Mouse (Mus musculus): ENCODE measurements around the gene Ahnak2. TPM values are rescaled to one million over a fixed set of nuclear protein-coding genes. Genes with fewer than 3 reads are reported as not detected.

The Ahnak2 gene
- total RNA-seq, 2 experiments from 2014 or later, result 13.8 to 14.5 TPM

DNA sequence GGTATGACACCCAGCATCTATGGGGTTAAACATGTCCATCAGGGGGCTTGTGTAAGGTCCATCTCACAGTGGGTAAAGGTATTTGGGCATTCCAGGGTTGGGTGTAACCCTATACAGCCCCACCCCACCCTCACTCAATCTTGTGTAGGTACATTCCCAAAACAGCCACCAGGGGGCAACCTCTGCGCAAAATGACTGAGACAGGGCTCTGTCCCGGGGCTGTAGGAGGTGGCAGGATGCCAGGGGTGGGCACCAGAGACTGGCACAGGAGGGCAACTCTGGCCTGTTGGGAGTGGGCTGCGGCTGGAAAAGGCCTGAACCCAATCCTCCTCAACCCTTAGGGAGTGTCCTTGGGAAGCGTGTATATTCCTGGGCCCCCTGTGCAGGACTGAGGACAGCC is 2.0 kb downstream of the Ahnak2 start:
- intact Hi-C loops (cut with DNase I), result no loop called here

GRCm38 (mm10) chr12:112799237-112799970 is 3.1 kb downstream of the Ahnak2 start:
- DNase-seq (ENCODE audit: extremely low spot score in 1 of 2, low spot score in 2 of 2), result no peak
- intact Hi-C loops (cut with DNase I), result loop anchor here (10.0 kb wide), 1 partner anchor 45 kb away; no protein-coding TSS in a partner anchor

More for the DNA sequence above, 2.0 kb downstream of the Ahnak2 start:
- DNase-seq (ENCODE audit: extremely low spot score in 1 of 2, low spot score in 2 of 2), result peak in 1 of 2 experiments; percentile 83

GRCm38 (mm10) chr12:112798716-112799115 is 3.7 kb downstream of the Ahnak2 start:
- intact Hi-C loops (cut with DNase I), result loop anchor here (10.0 kb wide), 1 partner anchor 46 kb away; no protein-coding TSS in a partner anchor

GRCm38 (mm10) chr12:112798332-112798681 is 4.2 kb downstream of the Ahnak2 start:
- intact Hi-C loops (cut with DNase I), result loop anchor here (10.0 kb wide), 1 partner anchor 46 kb away; no protein-coding TSS in a partner anchor
- peak in 1 of 2 experiments; percentile 39 for DNase-seq (ENCODE audit: extremely low spot score in 1 of 2, low spot score in 2 of 2)

More at GRCm38 (mm10) chr12:112798716-112799115, 3.7 kb downstream of the Ahnak2 start:
- no peak for DNase-seq (ENCODE audit: extremely low spot score in 1 of 2, low spot score in 2 of 2)

DNA sequence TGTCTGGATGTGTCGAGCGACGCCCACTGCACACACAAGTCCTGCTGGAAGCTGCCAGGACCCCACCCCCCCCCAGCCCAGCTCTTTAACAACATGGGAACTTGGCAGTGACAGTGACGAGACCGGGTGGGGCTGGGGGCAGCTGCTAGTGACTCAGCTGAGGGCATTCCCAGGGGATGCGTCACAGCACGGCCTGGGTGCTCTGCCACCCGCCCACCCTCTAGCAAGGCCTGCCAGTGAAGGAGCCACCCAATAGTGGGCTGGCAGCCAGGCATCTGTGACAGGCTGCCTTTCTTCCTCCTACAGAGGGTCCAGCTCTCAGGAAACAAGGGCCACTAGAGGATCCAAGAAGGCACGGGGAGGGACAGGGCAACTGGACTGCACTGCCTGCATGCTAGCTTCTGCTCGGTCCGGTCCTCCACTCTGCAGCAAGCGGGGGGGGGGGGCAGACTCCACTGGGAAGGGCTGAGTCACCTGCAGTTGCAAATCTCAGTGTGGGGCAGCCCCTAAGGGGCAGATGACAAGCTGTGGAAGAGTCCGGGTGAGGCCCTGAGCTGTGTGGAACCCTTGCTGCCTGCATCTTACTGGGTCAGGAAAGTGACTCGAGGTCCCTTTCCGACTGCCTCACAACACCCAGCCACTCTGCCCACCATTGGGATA is 4.7 kb downstream of the Ahnak2 start:
- intact Hi-C loops (cut with DNase I), result loop anchor here (10.0 kb wide), 1 partner anchor 47 kb away; no protein-coding TSS in a partner anchor
- DNase-seq (ENCODE audit: extremely low spot score in 1 of 2, low spot score in 2 of 2), result peak in 1 of 2 experiments; percentile 84

DNA sequence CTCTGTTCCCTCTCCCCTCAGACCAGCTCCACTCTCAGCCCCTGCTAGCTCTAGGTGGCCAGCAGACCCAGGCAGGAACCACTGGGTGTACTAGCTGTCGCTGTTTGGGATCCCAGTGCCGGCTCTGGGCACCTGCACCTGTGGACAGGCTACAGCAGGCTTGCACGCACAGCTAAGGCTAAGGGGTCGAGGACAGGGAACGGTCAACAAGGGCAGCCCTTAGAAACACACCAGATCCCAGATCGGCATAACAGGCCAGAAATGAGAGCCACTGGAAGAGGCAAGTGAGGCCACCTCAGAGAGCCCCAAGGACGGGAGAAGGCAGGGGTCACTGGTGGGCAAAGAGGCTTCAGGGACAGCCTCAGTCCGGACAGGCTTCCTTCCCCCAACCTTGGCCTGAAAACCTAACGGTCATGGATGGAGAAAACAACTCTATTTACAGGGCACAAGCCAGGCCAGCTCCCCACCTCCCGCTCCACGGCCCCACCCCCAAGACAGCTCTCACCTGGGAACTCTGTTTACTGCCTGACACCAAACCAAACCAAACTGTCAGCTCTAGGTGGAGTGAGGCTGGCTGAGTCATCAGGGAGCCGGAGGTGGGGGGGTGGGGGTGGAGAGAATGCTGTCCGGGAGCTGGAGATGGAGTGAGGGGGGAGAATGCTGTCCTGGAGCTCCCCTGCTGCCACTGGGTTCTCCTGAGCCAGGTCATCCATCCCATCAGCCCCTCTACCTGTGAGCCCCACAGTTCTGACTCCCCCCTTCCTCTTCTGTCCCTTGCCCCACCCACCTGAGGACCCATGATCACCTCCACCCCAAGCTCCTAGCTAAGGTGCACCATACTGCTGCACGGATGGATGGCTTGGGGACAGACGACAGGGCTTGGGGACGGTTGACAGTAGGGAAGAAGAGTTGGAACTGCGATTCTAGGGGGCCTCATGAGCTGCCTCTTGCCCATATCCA is 5.6 kb downstream of the Ahnak2 start:
- intact Hi-C loops (cut with DNase I), result loop anchor here (10.0 kb wide), 1 partner anchor 48 kb away; no protein-coding TSS in a partner anchor
- DNase-seq (ENCODE audit: extremely low spot score in 1 of 2, low spot score in 2 of 2), result no peak

- intact Hi-C loops (cut with DNase I), result loop anchor here (10.0 kb wide), 1 partner anchor 49 kb away; no protein-coding TSS in a partner anchor
- DNase-seq (ENCODE audit: extremely low spot score in 1 of 2, low spot score in 2 of 2), result no peak
Measured at GRCm38 (mm10) chr12:112795466-112796104, 6.9 kb downstream of the Ahnak2 start.

DNA sequence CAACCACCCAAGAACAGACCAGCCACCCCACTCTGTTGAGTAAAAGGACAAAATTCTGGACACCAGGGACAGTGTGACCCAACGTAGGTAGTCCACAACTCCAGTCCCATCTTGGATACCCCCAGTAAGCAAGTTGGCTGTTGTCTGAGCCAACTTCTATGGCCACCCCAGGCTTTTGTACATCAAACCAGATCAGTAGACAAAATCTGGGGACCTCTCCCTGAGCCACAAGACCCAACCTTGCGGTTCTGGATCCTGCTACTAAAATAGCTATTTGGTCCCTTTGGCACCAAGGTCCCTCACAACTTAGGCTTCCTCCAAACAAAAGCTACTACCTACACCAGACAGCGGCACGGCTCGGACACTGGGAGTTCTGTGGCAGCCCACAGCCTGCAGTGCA is 7.5 kb downstream of the Ahnak2 start:
- no peak for DNase-seq (ENCODE audit: extremely low spot score in 1 of 2, low spot score in 2 of 2)
- intact Hi-C loops (cut with DNase I), result loop anchor here (10.0 kb wide), 1 partner anchor 50 kb away; no protein-coding TSS in a partner anchor

GRCm38 (mm10) chr12:112794356-112794816 is 8.1 kb downstream of the Ahnak2 start:
- no peak for DNase-seq (ENCODE audit: extremely low spot score in 1 of 2, low spot score in 2 of 2)
- intact Hi-C loops (cut with DNase I), result loop anchor here (10.0 kb wide), 1 partner anchor 50 kb away; no protein-coding TSS in a partner anchor

DNA sequence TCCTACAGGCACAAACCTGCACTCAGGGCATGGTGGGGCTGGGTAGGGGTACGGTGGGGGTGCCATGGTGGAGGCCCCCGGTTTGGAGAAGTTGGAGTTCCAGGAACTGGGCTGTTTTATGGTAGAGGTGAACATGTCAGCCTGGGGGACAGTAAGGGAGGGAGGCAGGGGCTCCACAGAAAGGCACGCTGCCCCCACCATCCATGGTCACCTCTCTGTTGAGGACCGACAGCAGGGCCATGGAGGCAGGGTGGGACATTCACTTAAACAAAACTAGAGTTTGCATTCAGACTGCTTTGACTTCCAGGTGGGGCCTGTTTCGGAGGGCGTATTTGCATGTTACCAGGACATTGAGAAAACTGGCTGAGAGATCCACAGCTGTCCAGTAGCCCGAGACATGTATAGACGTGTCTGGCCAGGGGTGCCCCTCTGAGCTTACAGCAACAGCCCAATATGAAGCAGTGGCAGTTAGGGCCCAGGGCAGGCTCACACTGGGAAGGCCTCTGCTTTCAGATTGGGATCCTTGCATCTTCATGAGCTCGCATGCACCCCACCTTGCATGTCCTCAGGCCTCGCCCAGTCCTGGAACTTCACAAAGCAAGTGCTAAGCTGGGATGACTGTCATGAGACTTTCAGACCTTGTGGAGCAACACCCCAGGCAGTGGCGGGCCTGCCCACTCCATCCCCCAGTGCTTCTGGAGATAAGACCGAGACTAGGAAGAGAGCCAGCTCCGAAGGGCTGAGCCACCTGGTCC is 8.7 kb downstream of the Ahnak2 start:
- DNase-seq (ENCODE audit: extremely low spot score in 1 of 2, low spot score in 2 of 2), result no peak
- intact Hi-C loops (cut with DNase I), result loop anchor here (10.0 kb wide), 1 partner anchor 51 kb away; no protein-coding TSS in a partner anchor

GRCm38 (mm10) chr12:112791026-112791425 is 11.4 kb downstream of the Ahnak2 start:
- intact Hi-C loops (cut with DNase I), result loop anchor here (10.0 kb wide), 1 partner anchor 54 kb away; no protein-coding TSS in a partner anchor
- DNase-seq (ENCODE audit: extremely low spot score in 1 of 2, low spot score in 2 of 2), result no peak

- DNase-seq (ENCODE audit: extremely low spot score in 1 of 2, low spot score in 2 of 2), result no peak
- intact Hi-C loops (cut with DNase I), result no loop called here
Measured at GRCm38 (mm10) chr12:112774481-112774880, 28.0 kb downstream of the Ahnak2 start.

DNA sequence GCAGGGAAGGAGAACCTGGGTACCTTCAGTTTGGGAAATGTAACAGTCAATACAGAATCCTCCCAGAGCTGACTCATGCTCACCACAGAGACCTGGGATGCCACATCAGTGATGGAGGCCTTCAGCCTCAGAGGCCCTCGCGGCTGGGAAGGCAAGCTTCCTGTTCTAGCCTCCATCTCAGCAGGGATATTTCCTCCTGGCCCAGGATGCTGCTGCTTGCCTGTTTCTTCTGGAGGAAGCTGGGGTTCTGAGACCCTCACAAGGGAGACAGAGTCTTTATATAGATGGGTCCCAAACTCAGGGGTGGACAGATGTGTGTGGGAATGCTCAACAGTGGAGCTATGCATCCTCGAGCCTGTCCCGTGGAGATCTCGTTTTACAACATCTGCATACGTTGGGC is 28.4 kb downstream of the Ahnak2 start:
- intact Hi-C loops (cut with DNase I), result no loop called here
- no peak for DNase-seq (ENCODE audit: extremely low spot score in 1 of 2, low spot score in 2 of 2)

GRCm38 (mm10) chr12:112773366-112773765 is 29.1 kb downstream of the Ahnak2 start:
- intact Hi-C loops (cut with DNase I), result no loop called here
- DNase-seq (ENCODE audit: extremely low spot score in 1 of 2, low spot score in 2 of 2), result no peak

GRCm38 (mm10) chr12:112772306-112772705 is 30.2 kb downstream of the Ahnak2 start:
- intact Hi-C loops (cut with DNase I), result no loop called here
- no peak for DNase-seq (ENCODE audit: extremely low spot score in 1 of 2, low spot score in 2 of 2)

DNA sequence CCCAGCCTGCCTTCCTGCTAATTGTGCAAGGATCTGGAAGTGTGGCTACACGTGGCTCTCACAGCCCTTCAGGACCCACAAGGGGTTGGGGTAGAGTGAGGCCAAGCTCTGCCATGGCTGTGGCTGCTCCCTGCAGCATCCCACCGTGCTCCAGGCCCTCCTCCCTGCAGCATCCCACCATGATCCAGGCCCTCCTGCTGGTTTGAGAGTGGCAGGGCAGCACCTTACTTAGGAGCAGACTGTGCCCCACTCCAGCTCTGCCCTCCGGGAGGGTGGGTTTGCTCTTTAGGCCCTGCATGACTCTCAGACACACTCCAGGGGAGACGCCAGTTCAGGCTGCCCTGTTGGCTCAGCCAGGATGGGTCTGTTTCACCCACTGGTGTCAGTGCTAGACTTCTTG is 32.1 kb downstream of the Ahnak2 start:
- intact Hi-C loops (cut with DNase I), result no loop called here
- no peak for DNase-seq (ENCODE audit: extremely low spot score in 1 of 2, low spot score in 2 of 2)

GRCm38 (mm10) chr12:112769751-112770150 is 32.7 kb downstream of the Ahnak2 start:
- intact Hi-C loops (cut with DNase I), result no loop called here
- DNase-seq (ENCODE audit: extremely low spot score in 1 of 2, low spot score in 2 of 2), result no peak

All from left cerebral cortex, postnatal 10 days (tissue).